Mouse (Mus musculus) limb, embryonic 11.5 days (tissue): ENCODE results near the gene Tmem33. TPM values are rescaled to one million over a fixed set of nuclear protein-coding genes. Genes with fewer than 3 reads are reported as not detected.

Source experiments
- ATAC-seq: fragments of 200-750 bp; cut with Nextera tagmentation; 2 replicates; pipeline ENCODE4 v1.8.0; 2017; ENCODE audit warnings: low read depth; ENCODE audit not compliant: insufficient number of reproducible peaks, low FRiP score, low TSS enrichment
- DNase-seq: peaks from one replicate; pipeline ENCODE4 v3.0.0-alpha.2; 2015; ENCODE audit warnings: low spot score
- H3K27ac ChIP-seq: fragments of 300-500 bp; sonication (generic); replicated peaks from 2 replicates; pipeline ENCODE4 v1.5.1; 2014; ENCODE audit warnings: low read depth, mild to moderate bottlenecking, low read length
- H3K27me3 ChIP-seq: fragments of 300-500 bp; sonication (generic); 2 replicates; pipeline ENCODE4 v1.6.1; 2014; ENCODE audit warnings: mild to moderate bottlenecking, low read length, mixed read lengths; ENCODE audit not compliant: control insufficient read depth, insufficient read depth
- H3K36me3 ChIP-seq: fragments of 300-500 bp; sonication (generic); 2 replicates; pipeline ENCODE4 v1.6.1; 2014; ENCODE audit warnings: mild to moderate bottlenecking, low read length, moderate library complexity, mixed read lengths; ENCODE audit not compliant: control insufficient read depth, insufficient read depth
- H3K4me1 ChIP-seq: fragments of 300-500 bp; sonication (generic); 2 replicates; pipeline ENCODE4 v1.6.1; 2014; ENCODE audit warnings: low read length, mixed read lengths; ENCODE audit not compliant: control insufficient read depth, insufficient read depth
- H3K4me2 ChIP-seq: fragments of 300-500 bp; sonication (generic); 2 replicates; pipeline ENCODE4 v1.6.1; 2014; ENCODE audit warnings: low read depth, mild to moderate bottlenecking, moderate library complexity; ENCODE audit not compliant: severe bottlenecking
- H3K4me3 ChIP-seq: fragments of 300-500 bp; sonication (generic); 2 replicates; pipeline ENCODE4 v1.5.1; 2014; ENCODE audit warnings: low read depth, low read length
- H3K9ac ChIP-seq: fragments of 300-500 bp; sonication (generic); 2 replicates; pipeline ENCODE4 v1.6.1; 2014; ENCODE audit warnings: mild to moderate bottlenecking, low read length
- H3K9me3 ChIP-seq: fragments of 300-500 bp; sonication (generic); 2 replicates; pipeline ENCODE4 v1.6.1; 2016; ENCODE audit warnings: low read length; ENCODE audit not compliant: control insufficient read depth
- WGBS: fragments of 180-500 bp; shearing (Covaris S2); extraction: QIAGEN DNeasy Blood & Tissue Kit; methylation state at CpG from one replicate; pipeline ENCODE4 v1.1.7; 2014; 5-methylcytosine and 5-hydroxymethylcytosine counted together
- polyA plus RNA-seq: library from polyadenylated mRNA; unstranded; fragments of >200 nt; fragmentation: Nextera tagmentation; extraction: Ambion mirVana; gene quantifications from 2 replicates; pipeline ENCODE4 v1.2.1, GENCODE M21; 2014

Tmem33 gene
- polyA plus RNA-seq, 1 experiment from 2014 or later, result 90.2 TPM

DNA sequence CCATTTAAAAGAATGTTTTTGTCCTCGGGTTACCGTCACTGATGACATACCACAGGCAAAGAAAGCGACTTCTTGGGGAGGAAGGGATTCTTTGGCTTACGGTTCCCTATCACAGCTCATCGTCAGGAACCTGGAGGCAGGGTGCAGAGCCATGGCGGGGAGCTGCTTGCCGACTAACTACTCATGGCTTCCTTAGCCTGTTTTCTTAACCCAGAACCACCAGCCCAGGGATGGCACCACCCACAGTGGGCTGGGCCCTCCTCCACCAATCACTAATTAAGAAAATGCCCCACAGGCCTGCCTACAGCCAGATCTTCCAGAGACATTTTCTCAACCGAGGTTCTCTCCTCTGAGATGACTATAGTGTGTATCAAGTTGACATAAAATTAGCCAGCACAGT is 8.9 kb downstream of the Tmem33 start:
- DNase-seq (no peak), ATAC-seq (no peak)
- 91% methylated on average over 8 of the region's 8 CpGs for WGBS
- H3K4me3 ChIP-seq, result no peak overlapping the region
- no peak overlapping the region for H3K9ac ChIP-seq
- no peaks in the 10 kb centered on the region for H3K9me3 ChIP-seq
- H3K36me3 ChIP-seq, result peaks cover 27% of the 10 kb centered on the region; the same call in 1 of the 2 replicates
- H3K4me2 ChIP-seq, result no peak overlapping the region
- no peaks in the 10 kb centered on the region for H3K27me3 ChIP-seq
- H3K27ac ChIP-seq, result no peak overlapping the region
- no peaks in the 10 kb centered on the region for H3K4me1 ChIP-seq

DNA sequence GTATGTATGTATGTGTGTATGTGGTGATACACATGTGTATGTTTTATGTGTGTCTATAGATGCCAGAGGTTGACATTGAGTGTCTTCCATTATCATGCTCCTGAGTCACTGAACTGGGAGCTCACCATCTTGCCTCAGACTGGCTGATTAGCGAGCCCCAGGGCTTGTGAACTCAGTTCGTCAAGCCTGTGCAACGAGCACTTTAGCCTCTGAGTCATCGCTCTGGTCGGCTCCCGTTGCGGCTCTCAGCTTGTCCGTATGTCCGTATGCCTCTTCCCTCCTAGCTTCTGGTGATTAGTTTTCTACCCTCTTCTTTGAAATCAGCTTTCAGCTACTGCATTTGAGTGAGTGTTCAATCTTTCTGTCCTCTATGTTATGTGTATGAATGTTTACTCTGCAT is 19.0 kb downstream of the Tmem33 start:
- Histone ChIP-seq H3K4me1 (no peaks in the 10 kb centered on the region), H3K4me3 (no peak overlapping the region), H3K9me3 (no peaks in the 10 kb centered on the region), H3K36me3 (peaks cover 6% of the 10 kb centered on the region; the same call in 1 of the 2 replicates), H3K27ac (no peak overlapping the region), H3K27me3 (no peaks in the 10 kb centered on the region), H3K4me2 (no peak overlapping the region), H3K9ac (no peak overlapping the region)
- WGBS, result 95% methylated on average over 9 of the region's 9 CpGs
- DNase-seq (no peak), ATAC-seq (no peak)

DNA sequence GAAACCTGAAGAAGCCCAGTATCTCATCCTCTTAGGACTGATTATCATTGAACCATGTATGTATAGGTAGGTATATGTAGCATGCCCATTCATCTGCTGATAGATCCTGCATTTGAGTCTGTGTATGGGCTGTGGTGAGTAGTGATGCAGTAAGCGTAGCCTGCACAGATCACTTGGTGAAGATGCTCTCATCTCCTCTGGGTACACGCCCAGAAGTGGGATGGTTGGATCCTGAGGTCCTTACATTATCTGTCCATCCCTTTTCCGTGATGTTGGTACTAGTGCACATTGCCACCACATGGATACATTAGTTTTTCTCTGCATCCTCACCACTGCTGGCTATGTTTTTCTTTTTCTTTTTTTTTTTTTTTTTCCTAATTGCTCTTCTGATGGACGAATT is 19.5 kb downstream of the Tmem33 start:
- DNase-seq, result no peak
- 95% methylated on average over 4 of the region's 4 CpGs for WGBS
- H3K27me3 ChIP-seq, result no peaks in the 10 kb centered on the region

DNA sequence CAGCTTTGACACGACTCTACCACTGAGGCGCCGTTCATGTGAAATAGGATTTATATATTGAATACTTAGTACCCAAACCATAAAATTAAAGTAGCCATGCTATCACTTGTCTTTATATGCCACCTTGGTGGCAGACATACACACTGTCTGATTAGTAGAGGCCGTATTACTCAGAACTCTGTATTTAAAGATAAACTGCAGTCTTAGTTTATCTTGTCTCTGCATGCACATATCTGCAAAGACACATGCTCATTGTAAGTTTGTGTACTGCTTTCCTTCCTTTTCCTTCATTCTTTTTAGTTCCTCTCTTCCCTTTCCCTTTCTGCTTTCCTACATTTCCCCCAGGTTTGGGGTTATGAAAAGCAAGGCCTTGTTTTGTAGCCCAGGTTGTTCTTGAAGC is 20.0 kb downstream of the Tmem33 start:
- H3K4me1 ChIP-seq, result no peaks in the 10 kb centered on the region
- no peaks in the 10 kb centered on the region for H3K9me3 ChIP-seq
- DNase-seq (no peak), ATAC-seq (no peak)
- H3K4me2 ChIP-seq, result no peak overlapping the region
- H3K9ac ChIP-seq, result no peak overlapping the region
- 95% methylated on average over 4 of the region's 4 CpGs for WGBS
- no peaks in the 10 kb centered on the region for H3K27me3 ChIP-seq
- no peak overlapping the region for H3K27ac ChIP-seq
- peaks cover 9% of the 10 kb centered on the region; the same call in 1 of the 2 replicates for H3K36me3 ChIP-seq
- H3K4me3 ChIP-seq, result no peak overlapping the region

More for the DNA sequence above, 19.5 kb downstream of the Tmem33 start:
- H3K4me1 ChIP-seq, result no peaks in the 10 kb centered on the region
- H3K4me2 ChIP-seq, result no peak overlapping the region
- peaks cover 9% of the 10 kb centered on the region; the same call in 1 of the 2 replicates for H3K36me3 ChIP-seq
- H3K4me3 ChIP-seq, result no peak overlapping the region
- no peak for ATAC-seq
- H3K27ac ChIP-seq, result no peak overlapping the region
- no peaks in the 10 kb centered on the region for H3K9me3 ChIP-seq
- H3K9ac ChIP-seq, result no peak overlapping the region

GRCm38 (mm10) chr5:67295029-67295428 is 34.7 kb downstream of the Tmem33 start:
- H3K36me3 ChIP-seq, result peaks cover 3% of the 10 kb centered on the region; the same call in 1 of the 2 replicates
- 71% methylated on average over 3 of the region's 3 CpGs for WGBS
- no peak for ATAC-seq

DNA sequence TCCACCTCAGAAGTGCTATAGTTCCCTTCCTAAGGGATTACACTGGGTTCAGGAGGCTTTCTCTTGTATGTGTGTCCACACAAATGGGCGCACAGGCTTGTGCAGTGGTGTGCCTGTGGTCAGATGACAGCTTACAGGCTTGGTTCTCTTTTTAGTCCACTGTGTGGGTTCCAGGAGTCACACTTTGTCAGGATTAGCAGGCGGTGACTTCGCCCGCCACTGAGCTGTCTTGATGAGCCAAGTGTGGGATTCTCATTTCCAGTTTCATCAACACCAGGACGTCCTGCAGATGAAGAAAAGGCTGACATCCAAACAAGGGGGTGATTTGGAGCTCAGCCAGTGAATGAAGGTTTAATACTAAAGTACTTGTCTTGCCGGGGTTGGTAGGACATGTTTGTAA is 35.3 kb downstream of the Tmem33 start:
- Histone ChIP-seq H3K9ac (no peak overlapping the region), H3K4me3 (no peak overlapping the region), H3K4me2 (no peak overlapping the region), H3K27ac (no peak overlapping the region), H3K9me3 (no peaks in the 10 kb centered on the region), H3K4me1 (no peaks in the 10 kb centered on the region), H3K27me3 (no peaks in the 10 kb centered on the region), H3K36me3 (peaks cover 3% of the 10 kb centered on the region; the same call in 1 of the 2 replicates)
- DNase-seq, result no peak
- no peak for ATAC-seq
- WGBS, result 90% methylated on average over 6 of the region's 6 CpGs

More at GRCm38 (mm10) chr5:67295029-67295428, 34.7 kb downstream of the Tmem33 start:
- H3K27ac ChIP-seq, result no peak overlapping the region
- H3K4me3 ChIP-seq, result no peak overlapping the region
- no peaks in the 10 kb centered on the region for H3K9me3 ChIP-seq
- no peak for DNase-seq
- no peak overlapping the region for H3K9ac ChIP-seq
- no peaks in the 10 kb centered on the region for H3K4me1 ChIP-seq
- H3K4me2 ChIP-seq, result no peak overlapping the region
- H3K27me3 ChIP-seq, result no peaks in the 10 kb centered on the region

- no peak for DNase-seq
- no peaks in the 10 kb centered on the region for H3K27me3 ChIP-seq
- WGBS, result 86% methylated on average over 1 of the region's 1 CpGs
- peaks cover 3% of the 10 kb centered on the region; the same call in 1 of the 2 replicates for H3K36me3 ChIP-seq
- ATAC-seq, result no peak
- no peak overlapping the region for H3K4me2 ChIP-seq
- no peak overlapping the region for H3K9ac ChIP-seq
- H3K9me3 ChIP-seq, result no peaks in the 10 kb centered on the region
- H3K4me1 ChIP-seq, result no peaks in the 10 kb centered on the region
- no peak overlapping the region for H3K4me3 ChIP-seq
- H3K27ac ChIP-seq, result no peak overlapping the region
These were observed 35.8 kb downstream of the Tmem33 start for GRCm38 (mm10) chr5:67296171-67296570.

- Histone ChIP-seq H3K27me3 (no peaks in the 10 kb centered on the region), H3K9ac (no peak overlapping the region), H3K36me3 (peaks cover 3% of the 10 kb centered on the region; the same call in 1 of the 2 replicates), H3K4me3 (no peak overlapping the region), H3K27ac (no peak overlapping the region), H3K4me2 (no peak overlapping the region), H3K4me1 (no peaks in the 10 kb centered on the region), H3K9me3 (no peaks in the 10 kb centered on the region)
- 89% methylated on average over 5 of the region's 5 CpGs for WGBS
- no peak for DNase-seq
- ATAC-seq, result no peak
These were observed 36.9 kb downstream of the Tmem33 start for GRCm38 (mm10) chr5:67297026-67297813.
